Mouse (Mus musculus) liver, adult (tissue): ENCODE results near the gene Ppif.
A peak's percentile ranks its signal among the peaks of the same experiment; 100 is the strongest.

ENCODE experiments used
- GATA4 ChIP-seq: IDR thresholded peaks from 2 replicates; pipeline ENCODE4 v1.6.1; 2014; ENCODE audit warnings: mild to moderate bottlenecking, low read length; ENCODE audit not compliant: insufficient replicate concordance

Ppif gene

DNA sequence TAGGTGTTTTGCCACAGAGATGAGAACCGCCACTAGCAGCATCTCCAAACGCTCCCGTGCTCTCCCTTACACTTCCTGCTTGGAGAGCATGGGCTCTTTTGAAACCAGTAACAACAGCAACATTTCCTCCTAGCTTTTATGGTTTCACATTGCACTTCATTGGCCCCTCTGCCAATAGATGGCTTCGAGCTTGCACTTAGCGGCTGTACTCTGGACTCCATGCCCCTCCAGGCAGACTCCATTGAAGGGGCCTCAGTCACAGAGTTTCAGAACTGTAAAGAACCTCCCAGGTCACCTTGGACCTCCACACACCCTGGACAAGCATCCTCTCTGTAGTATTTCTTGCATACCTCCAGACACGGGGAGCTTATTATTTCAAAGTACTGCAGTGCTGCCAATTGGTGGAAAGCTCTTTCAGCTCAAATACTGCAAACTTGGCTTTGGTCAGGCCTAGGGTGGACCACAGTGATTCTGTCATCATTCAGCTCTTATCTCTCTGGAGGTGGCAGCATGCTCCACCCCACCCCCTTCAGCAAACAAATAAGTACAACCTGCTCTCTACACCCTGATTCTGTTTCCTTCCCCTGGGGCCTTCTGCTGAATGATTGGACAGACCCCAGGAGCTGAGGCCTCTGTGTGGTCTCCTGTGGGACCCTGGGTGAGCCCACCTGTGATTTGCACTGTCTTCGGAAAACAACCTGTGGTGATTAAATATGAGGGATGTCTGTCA, 7.6 kb upstream of the Ppif start:
- peak; percentile 97 for TF ChIP-seq GATA4

DNA sequence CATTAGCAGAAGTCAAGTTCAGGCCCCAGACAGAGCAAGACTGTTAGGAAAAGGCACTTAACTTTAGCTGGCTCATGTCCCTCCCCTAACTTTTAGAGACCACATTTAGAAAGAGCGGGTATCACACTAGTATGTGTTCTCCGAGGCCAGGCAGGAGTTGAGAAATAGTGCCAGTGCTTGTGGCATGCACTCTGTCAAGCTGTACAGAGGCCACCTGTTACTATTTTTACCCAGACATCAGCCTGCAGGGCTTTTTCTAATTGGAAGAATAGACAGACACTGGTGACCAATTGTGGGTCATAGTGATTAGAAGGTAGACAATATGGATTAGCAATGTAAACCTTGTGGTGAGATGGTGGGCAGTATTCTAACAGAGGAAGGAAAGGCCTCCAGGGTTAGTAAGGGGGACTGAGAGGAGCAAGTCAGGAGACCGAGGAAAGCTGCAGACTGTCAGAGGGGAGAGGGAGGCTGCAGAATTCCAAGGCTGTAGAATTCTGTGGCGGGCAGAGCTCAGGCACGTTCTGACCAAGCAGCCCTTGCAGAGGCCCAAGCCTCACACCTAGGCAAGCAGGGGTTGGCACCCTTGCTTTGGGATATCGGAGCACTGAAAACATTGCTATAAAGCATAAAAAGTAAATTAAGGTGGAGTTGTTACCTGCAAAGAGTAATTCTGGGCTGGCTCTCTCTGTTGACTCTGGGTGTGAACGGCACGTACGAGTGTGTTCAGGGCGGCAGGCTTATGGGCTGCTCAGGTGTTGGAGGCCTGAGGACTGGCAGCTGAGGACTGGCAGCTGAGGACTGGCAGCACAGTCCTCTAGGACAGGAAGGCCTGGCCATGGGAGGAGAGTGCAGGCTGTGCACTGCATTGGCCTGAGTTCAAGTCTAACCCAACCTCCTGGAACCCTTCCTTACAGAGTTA, 6.7 kb upstream of the Ppif start:
- TF ChIP-seq GATA4 = no peak

DNA sequence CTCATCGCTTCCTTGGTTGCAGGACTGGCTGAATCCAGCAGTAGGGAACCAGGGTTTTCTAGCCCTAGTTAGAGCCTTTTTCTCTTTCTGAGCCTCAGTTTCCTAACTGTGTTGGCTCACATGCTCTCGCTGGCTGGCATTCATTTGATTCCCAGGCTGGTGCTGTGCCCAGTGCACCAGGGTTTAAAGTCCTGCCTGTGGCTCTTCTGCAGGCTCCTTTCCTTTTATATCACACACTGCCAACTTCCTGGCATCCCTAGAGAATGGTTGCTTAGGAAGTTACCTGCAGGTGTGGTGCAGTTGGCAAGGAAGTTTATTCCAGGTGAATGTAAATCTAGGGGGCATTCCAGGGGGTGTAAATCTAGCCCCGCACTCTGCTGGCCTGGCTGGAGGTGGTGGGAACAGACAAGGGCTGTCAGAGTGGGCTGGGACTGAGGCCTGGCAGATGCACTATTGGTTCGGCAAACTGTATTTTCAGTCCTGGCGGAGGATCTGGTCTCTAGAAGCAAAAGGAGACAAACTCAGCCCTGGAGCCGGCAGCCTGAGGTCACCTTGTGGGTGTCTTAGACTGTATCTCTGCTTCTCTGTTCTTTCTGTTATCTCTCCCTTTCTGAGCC, 575 bp upstream of the Ppif start:
- TF ChIP-seq GATA4 = no peak

DNA sequence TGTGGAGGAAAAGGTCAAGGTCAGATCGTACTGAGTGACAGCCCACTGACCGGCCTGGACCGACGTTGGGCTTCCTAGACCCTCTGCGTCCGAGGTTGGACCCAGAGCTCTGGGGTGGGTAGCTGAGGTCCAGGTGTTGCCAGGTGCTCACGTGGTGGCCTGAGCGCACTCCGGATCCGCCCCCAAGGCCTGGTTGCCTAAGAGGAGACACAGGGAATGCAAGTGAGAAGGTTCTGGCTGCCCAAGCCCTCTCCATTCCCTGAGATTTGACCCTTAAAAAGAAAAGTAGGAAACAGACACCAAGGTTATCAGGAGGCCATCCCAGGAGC, 579 bp downstream of the Ppif start:
- no peak for TF ChIP-seq GATA4

DNA sequence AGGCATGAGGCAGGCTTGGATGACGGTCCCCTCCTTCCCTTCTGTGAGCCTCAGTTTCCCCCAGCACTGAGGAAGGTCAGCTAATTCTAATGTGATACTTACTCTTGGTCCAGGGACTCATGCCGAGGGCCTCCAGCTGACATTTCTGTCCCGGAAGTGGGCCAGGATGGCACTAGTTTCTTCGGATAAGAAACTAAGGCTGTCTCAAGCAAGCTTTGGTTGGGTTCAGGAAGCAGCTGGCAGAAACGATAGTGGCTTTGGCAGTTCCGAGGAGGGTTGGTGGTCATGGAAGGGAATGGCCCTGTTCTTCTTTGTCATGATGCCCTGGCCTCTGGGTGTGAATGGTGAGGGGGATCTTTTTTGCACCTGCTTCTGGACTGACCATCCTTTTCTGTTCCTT, 1.1 kb downstream of the Ppif start:
- TF ChIP-seq GATA4 = no peak

DNA sequence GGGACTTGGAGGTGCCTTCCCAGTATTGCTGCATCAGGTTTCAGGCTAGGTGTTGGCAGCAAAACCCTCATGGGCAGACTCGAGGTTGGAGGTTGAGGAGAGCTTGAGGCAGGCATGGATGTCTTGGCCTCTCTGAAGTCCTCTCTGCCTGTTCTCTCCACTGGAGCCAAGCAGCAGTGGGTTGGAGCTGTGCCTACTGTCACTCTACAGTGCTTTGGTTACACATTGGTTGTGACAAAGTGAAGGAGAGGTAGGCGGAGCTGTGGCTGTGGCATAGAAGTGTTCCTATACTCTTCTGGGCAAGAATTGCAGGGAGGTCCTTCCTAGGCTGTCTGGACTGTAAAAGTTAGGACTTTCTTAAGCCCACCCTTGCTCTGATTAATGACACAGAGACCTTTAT, 2.4 kb downstream of the Ppif start:
- no peak for TF ChIP-seq GATA4

DNA sequence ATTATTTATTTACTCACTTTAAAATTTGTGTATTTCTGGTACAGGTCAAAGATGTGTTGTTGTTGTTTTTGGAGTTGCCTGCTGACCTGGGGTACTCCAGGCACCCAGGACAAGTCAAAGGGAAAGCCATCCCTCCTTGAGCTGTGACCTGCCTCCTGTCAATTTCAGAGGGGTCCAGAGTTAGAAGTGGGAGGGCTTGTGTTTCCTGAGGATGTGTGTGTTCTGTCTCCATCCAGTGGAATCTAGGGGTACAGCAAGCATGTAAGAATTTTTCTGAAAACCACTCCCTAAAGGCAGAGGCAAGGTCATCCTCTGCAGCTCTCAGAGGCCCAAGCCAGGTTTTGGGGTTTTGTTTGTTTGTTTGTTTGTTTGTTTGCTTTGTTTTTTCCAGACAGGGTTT, 8.0 kb downstream of the Ppif start:
- no peak for TF ChIP-seq GATA4

DNA sequence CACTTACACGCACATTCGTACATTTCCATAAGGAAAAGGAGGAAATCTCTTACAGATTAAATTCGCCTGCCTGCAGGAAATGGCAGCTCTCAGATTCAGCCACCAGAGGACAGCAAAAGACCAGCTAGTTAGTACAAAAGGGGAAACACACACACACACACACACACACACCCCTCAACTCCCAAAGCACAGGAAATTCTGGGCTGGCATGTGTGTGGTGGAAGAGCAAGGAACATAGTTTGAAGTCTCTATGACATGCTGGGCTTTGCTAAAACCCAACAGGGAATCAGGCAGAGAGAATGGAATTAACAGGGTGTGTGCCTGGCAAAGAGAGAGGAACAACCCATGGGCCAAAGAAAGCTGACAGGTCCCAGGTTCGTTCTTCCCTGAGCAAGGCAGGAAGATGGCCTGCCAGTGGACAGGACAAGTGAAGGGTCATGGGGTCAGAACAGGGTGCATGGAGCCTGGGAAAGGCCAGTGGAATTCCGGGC, 13.8 kb downstream of the Ppif start:
- TF ChIP-seq GATA4 = no peak

DNA sequence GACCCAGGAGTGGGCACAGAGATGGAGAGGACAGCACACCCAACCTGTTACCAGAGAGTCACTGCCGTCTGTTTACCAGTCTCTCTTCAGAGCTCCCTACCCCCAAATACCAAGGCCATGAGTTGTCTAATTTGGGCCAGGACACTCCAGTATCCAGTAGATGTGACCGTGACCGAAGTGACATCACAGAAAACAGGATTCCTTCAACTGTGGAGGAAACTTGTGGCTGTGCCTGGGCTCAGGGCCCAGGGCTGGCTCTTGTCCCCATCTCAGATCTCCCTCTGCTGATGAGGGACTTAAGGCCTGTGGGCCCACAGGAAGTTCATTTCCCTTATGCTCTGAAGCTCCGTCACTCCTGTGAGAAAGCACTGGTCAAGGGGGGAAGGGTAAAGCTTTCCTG, 14.5 kb downstream of the Ppif start:
- TF ChIP-seq GATA4 = no peak; the same call in 1 of the 2 replicates

DNA sequence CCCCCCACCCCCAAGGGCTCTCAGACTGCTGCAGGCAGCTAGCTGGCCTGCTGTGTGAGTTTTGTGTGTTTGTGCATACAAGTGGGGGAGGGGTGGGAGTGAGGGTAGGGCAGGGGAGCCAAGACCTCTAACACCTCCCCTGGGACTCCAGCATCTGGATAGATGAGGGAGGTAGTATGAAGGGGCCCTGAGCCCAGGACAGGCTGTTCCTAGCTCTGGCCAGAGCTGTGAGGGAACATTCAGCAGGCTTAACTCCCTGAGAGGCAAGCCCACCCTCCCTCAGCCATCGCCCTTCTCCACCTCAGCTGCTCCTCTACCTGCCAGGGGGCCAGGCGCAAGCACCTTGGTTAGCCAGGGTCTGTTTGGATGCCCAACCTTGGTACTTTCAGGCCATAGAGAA, 15.0 kb downstream of the Ppif start:
- no peak for TF ChIP-seq GATA4

DNA sequence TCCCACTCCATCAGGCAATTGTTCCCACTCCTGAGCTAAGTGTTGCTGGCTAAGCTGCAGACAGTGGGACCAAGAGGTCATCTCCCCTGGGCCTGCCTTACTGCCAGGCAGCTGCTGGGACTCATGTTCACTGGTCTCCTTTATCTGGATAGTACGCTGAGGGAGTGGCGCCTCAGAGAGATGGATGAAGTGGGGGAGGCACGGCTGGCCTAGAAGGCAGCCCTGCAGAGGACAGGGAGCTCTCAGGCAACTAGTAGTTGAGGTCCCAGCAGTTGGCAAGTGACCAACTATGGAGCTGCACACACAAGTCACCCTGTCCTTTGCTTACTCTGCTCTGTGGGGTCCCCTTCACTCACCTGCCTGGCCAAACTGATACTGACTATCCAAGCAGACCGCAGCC, 16.1 kb downstream of the Ppif start:
- TF ChIP-seq GATA4 = no peak

DNA sequence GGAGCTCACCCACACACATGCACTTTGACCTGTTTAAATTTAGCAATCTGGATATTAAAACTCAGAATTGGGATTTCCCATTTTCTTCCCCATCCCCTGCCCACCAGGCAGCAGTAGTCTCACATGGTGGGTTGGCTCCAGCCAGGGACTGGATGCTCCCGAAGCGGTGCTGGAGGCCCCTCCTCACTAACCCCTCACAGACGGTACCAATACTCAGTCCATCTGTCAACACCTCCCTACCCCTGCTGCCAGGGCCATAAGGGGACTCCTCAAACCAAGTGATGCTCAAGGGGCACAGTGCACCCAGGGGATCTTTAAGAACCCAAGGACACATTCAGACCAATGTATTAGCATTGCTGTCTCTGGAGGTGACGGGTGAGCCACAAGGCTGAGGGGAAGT, 16.7 kb downstream of the Ppif start:
- TF ChIP-seq GATA4 = no peak

DNA sequence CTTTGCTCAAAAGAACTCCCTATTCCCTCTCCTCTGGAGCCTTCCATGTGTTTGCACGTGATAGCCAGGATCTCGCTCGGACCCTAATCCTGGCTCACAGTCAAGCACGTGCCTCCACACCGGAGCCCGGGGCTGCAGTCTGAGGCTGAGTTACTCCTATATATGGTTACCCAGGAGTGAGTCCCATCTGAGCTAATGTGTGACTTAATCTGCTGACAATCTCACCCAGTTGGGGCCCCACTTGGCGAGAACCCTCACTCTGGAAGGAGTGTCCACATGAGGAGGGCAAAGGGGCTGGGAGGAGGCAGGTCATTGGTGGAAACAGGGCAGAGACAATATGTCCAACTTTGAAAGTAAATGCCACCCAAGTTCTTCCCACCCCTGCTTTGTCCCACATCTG, 17.2 kb downstream of the Ppif start:
- TF ChIP-seq GATA4 = no peak

DNA sequence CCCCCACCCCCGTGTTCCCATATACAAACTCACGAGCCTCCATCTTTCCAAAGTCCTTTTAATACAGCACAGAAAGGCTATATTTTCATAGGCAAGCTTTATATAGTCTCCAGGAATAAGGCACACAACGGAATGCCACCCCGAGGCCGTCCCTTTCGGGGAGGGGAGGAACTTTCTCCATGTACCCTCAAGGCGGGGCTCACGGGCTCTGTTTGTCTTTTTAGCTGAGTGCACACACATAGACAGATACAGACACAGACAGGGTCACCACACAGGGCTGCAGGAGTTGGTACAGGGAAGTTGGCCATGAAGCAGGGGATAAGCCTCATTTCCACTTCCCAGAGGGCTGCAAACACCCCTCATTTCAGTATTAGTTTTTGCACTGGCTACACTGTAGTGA, 17.6 kb downstream of the Ppif start:
- TF ChIP-seq GATA4 = no peak

DNA sequence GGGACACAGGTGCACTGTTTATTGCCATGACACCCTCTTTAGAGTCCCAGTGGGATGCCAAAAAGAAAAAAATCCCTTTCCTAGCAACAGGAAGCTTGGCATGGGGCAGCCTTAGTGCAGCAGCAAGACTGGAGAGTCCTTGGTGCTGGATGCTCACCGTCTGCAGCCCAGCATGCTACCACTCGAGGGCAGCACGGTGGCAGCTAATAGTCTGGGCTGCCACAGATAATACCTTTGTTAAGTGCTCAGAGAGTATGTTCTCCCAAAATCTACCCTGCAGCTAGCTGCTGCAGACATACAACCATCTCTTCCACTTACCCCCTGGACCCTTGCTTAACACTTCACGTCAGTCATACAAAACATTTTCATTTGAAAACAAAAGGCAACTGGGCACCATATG, 19.5 kb downstream of the Ppif start:
- TF ChIP-seq GATA4 = no peak

DNA sequence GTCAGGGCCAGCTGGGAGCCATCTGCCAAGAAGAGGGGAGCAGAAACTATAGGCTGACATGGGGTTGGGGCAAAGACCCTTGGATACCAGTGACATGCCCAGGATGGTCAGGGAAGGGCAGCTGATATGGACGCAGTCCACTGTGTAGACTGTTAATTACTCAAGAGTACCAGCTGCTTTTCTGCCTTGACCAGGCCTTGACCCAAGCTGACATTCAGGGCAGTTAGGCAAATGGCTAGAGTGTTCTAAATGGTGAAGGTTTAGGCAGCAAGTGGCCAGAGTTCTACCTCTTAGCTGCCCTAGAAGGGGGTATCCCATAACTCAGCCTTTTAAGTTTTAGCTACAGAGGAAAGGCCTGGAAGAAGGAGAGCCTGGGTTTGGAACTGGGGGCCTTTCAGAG, 22.6 kb downstream of the Ppif start:
- no peak for TF ChIP-seq GATA4
